Mouse (Mus musculus) brain, embryonic 14.5 days (tissue): Measurements from ENCODE around the gene Hook2. TPM values are rescaled to one million over a fixed set of nuclear protein-coding genes. Genes with fewer than 3 reads are reported as not detected.

ENCODE experiments used
- DNase-seq: peaks from one replicate; pipeline ENCODE4 v3.0.0-alpha.2; 2011; ENCODE audit warnings: low read depth
- CTCF ChIP-seq: fragments of 200-500 bp; IDR thresholded peaks from 2 replicates; pipeline ENCODE4 v1.5.1; 2012; ENCODE audit warnings: inconsistent platforms, mild to moderate bottlenecking, moderate library complexity, borderline replicate concordance; ENCODE audit not compliant: insufficient read depth, insufficient read length; ENCODE audit errors: extremely low read depth
- POLR2A ChIP-seq: fragments of 200-500 bp; IDR thresholded peaks from 2 replicates; pipeline ENCODE4 v1.6.1; 2012; ENCODE audit warnings: mild to moderate bottlenecking, inconsistent platforms, borderline replicate concordance; ENCODE audit not compliant: poor library complexity, insufficient read depth, insufficient read length, severe bottlenecking; ENCODE audit errors: extremely low read depth
- polyA plus RNA-seq: library from polyadenylated mRNA; depleted of rRNA; stranded (reverse); fragments of >200 nt; gene quantifications from 2 replicates; pipeline ENCODE4 v1.2.3, GENCODE M21; 2012; rRNA removed

The Hook2 gene
- polyA plus RNA-seq, 1 experiment: 27.2 TPM

DNA sequence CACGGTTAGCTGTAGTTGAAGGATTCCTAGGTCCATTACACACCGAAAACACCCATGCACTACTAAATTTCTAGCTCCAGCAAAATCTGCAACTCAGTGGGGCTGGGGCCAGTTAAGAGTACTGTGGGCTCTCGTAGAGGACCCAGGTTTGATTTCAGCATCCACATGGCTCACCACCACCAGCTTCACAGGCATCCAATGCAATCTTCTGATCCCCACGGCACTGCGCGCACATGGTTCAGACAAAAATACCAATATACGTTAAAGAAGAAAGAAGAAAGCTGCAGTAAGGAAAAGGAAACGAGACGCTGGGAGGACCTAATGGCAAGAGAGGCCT, 45.9 kb downstream of the Hook2 start:
- no peak for TF ChIP-seq POLR2A
- no peak for TF ChIP-seq CTCF
- no peak for DNase-seq

DNA sequence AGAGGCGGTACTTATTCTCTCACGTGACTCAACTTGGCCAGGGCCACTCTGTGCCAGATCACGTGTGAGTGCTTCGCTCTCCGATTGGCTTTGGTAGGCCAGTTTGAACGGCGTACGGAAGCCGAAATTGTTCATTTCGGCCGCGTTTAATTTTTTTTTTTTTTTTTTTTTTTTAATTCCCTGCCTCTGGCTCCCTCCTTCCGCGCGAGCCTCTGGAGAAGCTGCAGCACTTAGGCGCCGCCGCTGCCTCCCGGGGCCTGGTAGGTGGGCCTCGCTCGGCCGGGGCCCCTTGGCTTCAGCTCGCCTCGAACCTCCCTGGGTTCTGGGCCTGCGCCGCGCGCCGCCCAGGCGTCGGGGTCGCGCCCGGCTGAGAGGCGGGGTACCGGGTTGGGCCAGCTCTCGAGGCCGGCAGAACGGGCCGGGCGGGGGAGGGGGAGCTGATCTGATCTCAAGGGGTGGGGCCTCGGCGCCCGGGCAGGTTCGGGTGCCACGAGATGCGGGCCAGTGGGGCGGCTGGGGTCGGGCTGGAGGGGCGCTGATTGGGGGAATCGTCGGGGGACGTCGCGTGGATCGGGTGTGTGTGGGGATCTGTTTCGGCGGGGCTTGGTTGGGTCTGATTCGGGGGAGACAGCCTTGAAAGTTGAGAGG, 46.4 kb downstream of the Hook2 start, which contains the start of gene Tnpo2:
Gene Tnpo2 (plus strand): TSS at position 198 of the 648 bp plus-strand sequence.
- DNase-seq: peak; percentile 99
- TF ChIP-seq CTCF (no peak), POLR2A (0 out of 2 replicates have a peak, but pooled peaks have one; percentile 8)

DNA sequence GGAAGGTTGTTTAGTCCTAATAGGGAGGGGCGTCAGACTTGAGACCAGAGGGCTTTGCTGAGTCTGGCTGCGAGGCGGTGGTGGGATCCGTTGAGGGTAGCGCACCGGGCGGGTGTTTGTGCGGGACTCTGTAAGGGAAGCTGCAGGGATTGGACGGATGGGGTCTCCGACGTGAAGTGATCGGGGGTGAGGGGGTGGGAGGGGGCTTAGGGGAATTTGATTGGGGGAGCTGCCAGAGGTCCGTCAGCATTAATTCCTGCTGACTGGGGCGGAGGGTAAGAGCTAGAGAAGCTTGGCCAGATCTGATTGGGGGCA, 46.9 kb downstream of the Hook2 start:
- DNase-seq: peak; percentile 81
- no peak for TF ChIP-seq CTCF
- TF ChIP-seq POLR2A: 0 out of 2 replicates have a peak, but pooled peaks have one; percentile 0

DNA sequence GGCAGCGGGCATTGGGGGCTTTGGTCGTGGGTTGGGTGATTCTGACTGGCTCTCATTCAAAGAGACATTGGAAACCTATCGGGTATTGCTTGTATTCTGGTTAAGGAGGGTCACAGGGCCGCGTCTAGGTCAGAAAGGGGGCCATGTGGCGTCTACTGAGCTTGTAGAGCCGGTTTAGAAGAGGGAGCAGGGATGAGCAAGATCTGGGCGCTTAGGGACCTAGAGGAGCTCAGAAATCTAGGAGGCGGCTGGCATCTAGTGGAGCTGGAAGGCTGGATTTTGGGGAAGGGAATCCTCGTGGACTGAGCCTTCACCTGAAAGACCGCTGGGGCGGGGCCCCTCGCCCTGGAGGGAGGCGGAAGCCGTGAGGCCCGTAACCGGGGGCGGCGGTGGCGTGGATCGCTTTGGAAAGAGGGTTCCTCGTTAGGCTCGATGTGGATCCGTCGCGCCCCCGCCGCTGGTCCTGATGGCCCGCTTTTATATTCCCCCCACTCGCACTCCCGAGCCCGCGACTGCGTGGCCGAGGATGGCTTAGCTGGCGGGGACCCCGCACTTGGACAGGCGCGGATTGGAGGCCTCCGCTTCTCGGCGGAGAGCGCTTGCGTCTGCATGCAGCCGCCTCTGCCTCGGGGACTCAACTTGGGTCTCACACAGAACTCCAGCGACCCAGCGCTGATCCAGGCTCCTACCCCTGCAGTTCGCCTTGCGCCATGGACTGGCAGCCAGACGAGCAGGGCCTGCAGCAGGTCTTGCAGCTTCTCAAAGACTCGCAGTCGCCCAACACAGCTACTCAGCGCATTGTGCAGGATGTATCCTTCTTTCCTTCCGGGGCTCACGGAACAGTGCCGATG, 47.5 kb downstream of the Hook2 start:
- DNase-seq: peak; percentile 54

DNA sequence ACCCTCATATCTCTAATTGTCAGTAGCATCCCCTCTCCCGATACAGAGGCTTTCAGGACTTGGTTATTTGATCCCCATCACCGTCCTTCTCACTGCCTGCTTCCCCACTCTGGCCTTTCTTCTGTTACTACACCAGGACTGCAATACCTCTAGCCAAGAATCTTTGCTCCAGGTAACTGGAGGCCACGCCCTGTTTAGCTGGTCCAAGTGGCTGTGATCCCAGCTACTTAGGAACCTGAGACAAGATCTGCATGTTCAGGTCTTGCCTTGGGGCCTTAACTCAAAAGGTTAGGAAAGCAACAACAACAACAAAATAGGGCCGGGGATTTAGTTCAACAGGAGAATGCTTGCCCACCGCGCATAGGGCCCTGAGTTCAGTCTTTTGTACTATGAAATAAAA, 53.2 kb downstream of the Hook2 start:
- no peak for TF ChIP-seq CTCF
- no peak for TF ChIP-seq POLR2A
- no peak for DNase-seq

More for the DNA sequence above, 47.5 kb downstream of the Hook2 start:
- no peak for TF ChIP-seq CTCF
- TF ChIP-seq POLR2A: no peak

Other genes with a start within 250 kb of the Hook2 start
- gene Nfix, start 190.3 kb upstream of the Hook2 start, polyA plus RNA-seq: 34.0 and 46.8 TPM in 2 replicates
- gene Dand5, start 167.8 kb upstream of the Hook2 start, polyA plus RNA-seq: 8.0 and 8.9 TPM in 2 replicates
- gene Gadd45gip1, start 159.1 kb upstream of the Hook2 start, polyA plus RNA-seq: 30.1 and 39.2 TPM in 2 replicates
- 63.7 and 66.0 TPM in 2 replicates for gene Rad23a, start 149.9 kb upstream of the Hook2 start, polyA plus RNA-seq
- 374 and 466 TPM in 2 replicates for gene Calr, start 143.7 kb upstream of the Hook2 start, polyA plus RNA-seq
- 109 and 153 TPM in 2 replicates for gene Farsa, start 133.6 kb upstream of the Hook2 start, polyA plus RNA-seq
- gene Syce2, start 118.5 kb upstream of the Hook2 start, polyA plus RNA-seq: 15.1 and 24.2 TPM in 2 replicates
- 41.9 and 55.4 TPM in 2 replicates for gene Gcdh, start 96.7 kb upstream of the Hook2 start, polyA plus RNA-seq
- 0.66 and 0.77 TPM in 2 replicates for gene Klf1, start 88.7 kb upstream of the Hook2 start, polyA plus RNA-seq
- gene Dnase2a, start 82.0 kb upstream of the Hook2 start, polyA plus RNA-seq: 5.1 and 6.8 TPM in 2 replicates
- 133 and 166 TPM in 2 replicates for gene Mast1, start 53.2 kb upstream of the Hook2 start, polyA plus RNA-seq
- gene Rtbdn, start 43.6 kb upstream of the Hook2 start, polyA plus RNA-seq: 7.2 and 7.6 TPM in 2 replicates
- gene Gm49661, start 21.2 kb upstream of the Hook2 start, polyA plus RNA-seq: not detected in 2 replicates
- 756 and 915 TPM in 2 replicates for gene Prdx2, start 21.0 kb upstream of the Hook2 start, polyA plus RNA-seq
- 41.8 and 51.3 TPM in 2 replicates for gene Rnaseh2a, start 20.8 kb upstream of the Hook2 start, polyA plus RNA-seq
- gene Junb, start 11.9 kb upstream of the Hook2 start, polyA plus RNA-seq: 6.7 and 7.1 TPM in 2 replicates
- 0.05 and 0.06 TPM in 2 replicates for gene Best2, start 23.9 kb downstream of the Hook2 start, polyA plus RNA-seq
- gene Asna1, start 34.7 kb downstream of the Hook2 start, polyA plus RNA-seq: 224 and 279 TPM in 2 replicates
- gene Trir, start 36.2 kb downstream of the Hook2 start, polyA plus RNA-seq: 191 and 216 TPM in 2 replicates
- gene Tnpo2, start 46.3 kb downstream of the Hook2 start, polyA plus RNA-seq: 129 and 140 TPM in 2 replicates
- gene Fbxw9, start 69.5 kb downstream of the Hook2 start, polyA plus RNA-seq: 102 and 128 TPM in 2 replicates
- gene Gm5741, start 77.4 kb downstream of the Hook2 start, polyA plus RNA-seq: 0.64 TPM in 1 of 2 replicates, not detected in the other
- 74.8 and 77.0 TPM in 2 replicates for gene Dhps, start 81.2 kb downstream of the Hook2 start, polyA plus RNA-seq
- gene Wdr83os, start 90.1 kb downstream of the Hook2 start, polyA plus RNA-seq: 124 and 140 TPM in 2 replicates
- 64.9 and 86.6 TPM in 2 replicates for gene Wdr83, start 90.7 kb downstream of the Hook2 start, polyA plus RNA-seq
- 21.6 and 23.9 TPM in 2 replicates for gene Man2b1, start 92.7 kb downstream of the Hook2 start, polyA plus RNA-seq
- 2.3 and 2.8 TPM in 2 replicates for gene Zfp791, start 132.5 kb downstream of the Hook2 start, polyA plus RNA-seq
- gene Cks1brt, start 161.3 kb downstream of the Hook2 start, polyA plus RNA-seq: not detected in 2 replicates
- not detected in 2 replicates for gene Olfr371, start 235.4 kb downstream of the Hook2 start, polyA plus RNA-seq